Comparison of ENCODE assay signal across 8 mouse cellular contexts in the genomic region with DNA sequence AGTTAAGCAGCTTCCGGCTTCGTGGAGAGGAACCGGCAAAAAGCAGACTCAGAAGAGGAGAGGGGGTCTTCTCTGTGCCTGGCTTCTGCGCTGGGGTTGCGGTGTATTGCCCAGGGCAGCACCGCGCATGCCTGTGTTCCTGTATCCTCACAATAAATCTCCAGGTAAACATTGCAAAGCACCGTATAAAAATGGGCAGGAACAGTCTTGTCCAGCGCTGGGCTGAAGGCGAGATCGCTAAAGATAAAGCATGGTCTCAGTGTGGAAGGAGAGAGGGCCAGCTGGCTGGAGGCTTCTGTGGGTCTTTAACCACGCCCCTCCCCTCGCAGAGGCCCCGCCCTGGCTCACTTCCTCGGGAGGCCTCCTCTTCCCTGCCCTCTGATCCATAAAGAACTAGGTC.
DNase-seq lines count a peak whose midpoint lies in the region; ATAC-seq lines count a peak whose summit lies in the region.

No protein-coding gene starts in this region.

- under 1% methylated on average over 15 of the region's 15 CpGs for WGBS in embryonic facial prominence, embryonic 13.5 days
- 2% methylated on average over 15 of the region's 15 CpGs for WGBS in hindbrain, embryonic 11.5 days
- under 1% methylated on average over 15 of the region's 15 CpGs for WGBS in limb, embryonic 12.5 days
- WGBS in midbrain, embryonic 12.5 days = 2% methylated on average over 15 of the region's 15 CpGs

- DNase-seq in ovary, adult 18-20 months (ENCODE audit: low spot score) = peak; percentile 26
- no peak for DNase-seq in ovary, postnatal 10 days (ENCODE audit: low spot score)
- DNase-seq in hindbrain, embryonic 11.5 days (ENCODE audit: low spot score) = peak; percentile 72
- peak; percentile 43 for DNase-seq in urinary bladder, postnatal 25 days (ENCODE audit: low spot score)

- H3K27me3 ChIP-seq in embryonic facial prominence, embryonic 13.5 days = peaks cover 36% of the 10 kb centered on the region
- H3K27me3 ChIP-seq in hindbrain, embryonic 11.5 days (ENCODE audit: control insufficient read depth, insufficient read depth, low read length) = no peaks in the 10 kb centered on the region
- peaks cover 14% of the 10 kb centered on the region for H3K27me3 ChIP-seq in limb, embryonic 12.5 days
- peaks cover 22% of the 10 kb centered on the region for H3K27me3 ChIP-seq in midbrain, embryonic 12.5 days

- H3K36me3 ChIP-seq in embryonic facial prominence, embryonic 13.5 days = no peaks in the 10 kb centered on the region
- H3K36me3 ChIP-seq in hindbrain, embryonic 11.5 days (ENCODE audit: control insufficient read depth, insufficient read depth, low read length) = no peaks in the 10 kb centered on the region
- no peaks in the 10 kb centered on the region for H3K36me3 ChIP-seq in limb, embryonic 12.5 days
- no peaks in the 10 kb centered on the region for H3K36me3 ChIP-seq in midbrain, embryonic 12.5 days

- H3K4me3 ChIP-seq in embryonic facial prominence, embryonic 13.5 days = peak overlapping the region; percentile 38
- peak overlapping the region; percentile 29 for H3K4me3 ChIP-seq in hindbrain, embryonic 11.5 days (ENCODE audit: low read depth, low read length)
- H3K4me3 ChIP-seq in limb, embryonic 12.5 days (replicated peaks) = peak overlapping the region; percentile 36
- H3K4me3 ChIP-seq in midbrain, embryonic 12.5 days = peak overlapping the region; percentile 36

- no peak overlapping the region for H3K27ac ChIP-seq in embryonic facial prominence, embryonic 13.5 days
- H3K27ac ChIP-seq in hindbrain, embryonic 11.5 days (ENCODE audit: low read depth, low read length) = no peak overlapping the region
- no peak overlapping the region for H3K27ac ChIP-seq in limb, embryonic 12.5 days
- no peak overlapping the region for H3K27ac ChIP-seq in midbrain, embryonic 12.5 days (replicated peaks)

- peaks cover 8% of the 10 kb centered on the region; the same call in 1 of the 2 replicates for H3K4me1 ChIP-seq in embryonic facial prominence, embryonic 13.5 days
- 0 out of 2 replicates have a peak, but pooled peaks cover 3% of the 10 kb centered on the region for H3K4me1 ChIP-seq in hindbrain, embryonic 11.5 days (replicated peaks; ENCODE audit: control insufficient read depth, insufficient read depth, low read length)
- H3K4me1 ChIP-seq in limb, embryonic 12.5 days (replicated peaks) = peaks cover 22% of the 10 kb centered on the region
- peaks cover 20% of the 10 kb centered on the region for H3K4me1 ChIP-seq in midbrain, embryonic 12.5 days

- no peak for ATAC-seq in embryonic facial prominence, embryonic 13.5 days (ENCODE audit: insufficient number of reproducible peaks, insufficient read depth, low FRiP score, low TSS enrichment, low read depth)
- ATAC-seq in hindbrain, embryonic 11.5 days (ENCODE audit: low FRiP score) = peak; percentile 83
- ATAC-seq in limb, embryonic 12.5 days (ENCODE audit: insufficient number of reproducible peaks, insufficient read depth, low FRiP score, low TSS enrichment, low read depth) = peak; percentile 75; the same call in 1 of the 2 replicates
- peak; percentile 84 for ATAC-seq in midbrain, embryonic 12.5 days (ENCODE audit: low FRiP score, low read depth)
- ATAC-seq in CD4-positive, CD25-positive, alpha-beta regulatory T cell, adult 4 months = no peak

- no peak overlapping the region for H3K9ac ChIP-seq in embryonic facial prominence, embryonic 13.5 days
- H3K9ac ChIP-seq in hindbrain, embryonic 11.5 days (ENCODE audit: low read depth, low read length) = no peak overlapping the region
- H3K9ac ChIP-seq in limb, embryonic 12.5 days (replicated peaks) = no peak overlapping the region
- peak overlapping the region; percentile 28; the same call in 1 of the 2 replicates for H3K9ac ChIP-seq in midbrain, embryonic 12.5 days (replicated peaks)

- H3K9me3 ChIP-seq in embryonic facial prominence, embryonic 13.5 days = no peaks in the 10 kb centered on the region
- H3K9me3 ChIP-seq in hindbrain, embryonic 11.5 days (ENCODE audit: control insufficient read depth, low read length) = no peaks in the 10 kb centered on the region
- H3K9me3 ChIP-seq in limb, embryonic 12.5 days = no peaks in the 10 kb centered on the region
- H3K9me3 ChIP-seq in midbrain, embryonic 12.5 days = no peaks in the 10 kb centered on the region

- peak overlapping the region; percentile 62 for H3K4me2 ChIP-seq in embryonic facial prominence, embryonic 13.5 days
- H3K4me2 ChIP-seq in hindbrain, embryonic 11.5 days (replicated peaks; ENCODE audit: low read depth, low read length) = peak overlapping the region; percentile 47
- peak overlapping the region; percentile 66 for H3K4me2 ChIP-seq in limb, embryonic 12.5 days
- peak overlapping the region; percentile 64 for H3K4me2 ChIP-seq in midbrain, embryonic 12.5 days (replicated peaks)

Comparison
In these comparisons a context has a peak if more than half of its experiments do, and no peak if none do; other contexts are left out.
1. ATAC-seq: peak in hindbrain, embryonic 11.5 days (single experiment), limb, embryonic 12.5 days (single experiment) and midbrain, embryonic 12.5 days (single experiment); none in embryonic facial prominence, embryonic 13.5 days (single experiment) and CD4-positive, CD25-positive, alpha-beta regulatory T cell, adult 4 months (single experiment).
2. Peak in every context shown above with its lines, with median percentiles within 50 percentile points of each other: H3K4me2 ChIP-seq and H3K4me3 ChIP-seq.